Mouse (Mus musculus) intestine, postnatal 0 days (tissue): ENCODE measurements around the gene Elovl5. TPM values are rescaled to one million over a fixed set of nuclear protein-coding genes. Genes with fewer than 3 reads are reported as not detected.
"Not testable (repeated sequence)": the region's sequence is repeated elsewhere in the genome, so short reads cannot be mapped to it uniquely, and the experiment has no call there.

Experiments
- ATAC-seq: fragments of 200-750 bp; cut with Nextera tagmentation; 2 replicates; pipeline ENCODE4 v1.8.0; 2017; ENCODE audit warnings: mild to moderate bottlenecking, moderate TSS enrichment, moderate library complexity
- H3K27ac ChIP-seq: fragments of 300-500 bp; sonication (generic); 2 replicates; pipeline ENCODE4 v1.5.1; 2014; ENCODE audit warnings: mild to moderate bottlenecking, low read depth, low read length, moderate library complexity
- H3K27me3 ChIP-seq: fragments of 300-500 bp; sonication (generic); replicated peaks from 2 replicates; pipeline ENCODE4 v1.6.1; 2014; ENCODE audit warnings: low read length, mixed read lengths; ENCODE audit not compliant: control insufficient read depth, insufficient read depth
- H3K36me3 ChIP-seq: fragments of 300-500 bp; sonication (generic); 2 replicates; pipeline ENCODE4 v1.6.1; 2014; ENCODE audit warnings: mild to moderate bottlenecking, moderate library complexity; ENCODE audit not compliant: control insufficient read depth, insufficient read depth
- H3K4me1 ChIP-seq: fragments of 300-500 bp; sonication (generic); replicated peaks from 2 replicates; pipeline ENCODE4 v1.6.1; 2014; ENCODE audit warnings: antibody characterized with exemption, low read length, mixed read lengths; ENCODE audit not compliant: control insufficient read depth, insufficient read depth
- H3K4me2 ChIP-seq: fragments of 300-500 bp; sonication (generic); replicated peaks from 2 replicates; pipeline ENCODE4 v1.6.1; 2014; ENCODE audit warnings: low read depth, mild to moderate bottlenecking, moderate library complexity
- H3K4me3 ChIP-seq: fragments of 300-500 bp; sonication (generic); 2 replicates; pipeline ENCODE4 v1.5.1; 2014; ENCODE audit warnings: low read depth, low read length
- H3K9ac ChIP-seq: fragments of 300-500 bp; sonication (generic); 2 replicates; pipeline ENCODE4 v1.6.1; 2014; ENCODE audit warnings: mild to moderate bottlenecking, low read depth, low read length
- H3K9me3 ChIP-seq: fragments of 300-500 bp; sonication (generic); 2 replicates; pipeline ENCODE4 v1.6.1; 2016; ENCODE audit warnings: mixed run types; ENCODE audit not compliant: control insufficient read depth
- CTCF ChIP-seq: sonication (generic); IDR thresholded peaks from 2 replicates; pipeline ENCODE4 v1.5.1; 2016; ENCODE audit warnings: low read depth, mild to moderate bottlenecking, control low read depth, antibody characterized with exemption, moderate library complexity
- WGBS: fragments of 180-500 bp; shearing (Covaris S2); extraction: QIAGEN DNeasy Blood & Tissue Kit; methylation state at CpG from one replicate; pipeline ENCODE4 v1.1.7; 2014; 5-methylcytosine and 5-hydroxymethylcytosine counted together
- polyA plus RNA-seq: library from polyadenylated mRNA; unstranded; fragments of >200 nt; fragmentation: Nextera tagmentation; extraction: Ambion mirVana; gene quantifications from 2 replicates; pipeline ENCODE4 v1.2.1, GENCODE M21; 2015

Gene Elovl5
- polyA plus RNA-seq, 1 experiment from 2014 or later = 32.5 TPM

DNA sequence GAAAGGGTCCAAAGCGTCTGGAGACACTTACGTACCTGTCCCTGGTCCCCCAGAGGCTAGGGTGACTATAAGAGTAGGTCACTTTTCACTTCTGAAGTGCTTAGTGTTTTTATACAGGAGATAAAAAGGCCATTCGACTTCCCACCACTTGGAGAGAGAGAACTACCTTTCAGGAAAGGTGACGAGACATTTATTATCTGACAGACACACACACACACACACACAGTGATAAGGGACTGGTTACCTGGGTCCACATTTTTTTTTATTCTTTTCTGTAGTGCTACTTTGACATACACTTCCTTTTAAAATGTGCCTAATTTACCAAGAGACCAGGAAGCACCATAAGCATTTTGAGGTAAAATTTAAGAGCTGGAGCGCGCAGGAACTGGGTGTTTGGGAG is 66.4 kb downstream of the Elovl5 start:
- Histone ChIP-seq H3K27ac (no peak overlapping the region), H3K9me3 (no peaks in the 10 kb centered on the region), H3K4me3 (no peak overlapping the region), H3K36me3 (peaks cover 44% of the 10 kb centered on the region), H3K4me1 (no peaks in the 10 kb centered on the region), H3K4me2 (no peak overlapping the region), H3K27me3 (no peaks in the 10 kb centered on the region), H3K9ac (no peak overlapping the region)
- TF ChIP-seq CTCF = no peak
- WGBS = 80% methylated on average over 6 of the region's 6 CpGs
- no peak for ATAC-seq

GRCm38 (mm10) chr9:77986153-77986795 is 69.1 kb downstream of the Elovl5 start:
- no peak for TF ChIP-seq CTCF
- no peaks in the 10 kb centered on the region for H3K9me3 ChIP-seq
- H3K4me3 ChIP-seq = no peak overlapping the region
- H3K9ac ChIP-seq = no peak overlapping the region
- 86% methylated on average over 8 of the region's 8 CpGs for WGBS
- no peak for ATAC-seq
- H3K27ac ChIP-seq = no peak overlapping the region
- no peaks in the 10 kb centered on the region for H3K27me3 ChIP-seq
- no peak overlapping the region for H3K4me2 ChIP-seq
- H3K4me1 ChIP-seq = no peaks in the 10 kb centered on the region
- peaks cover 28% of the 10 kb centered on the region for H3K36me3 ChIP-seq

- 52% methylated on average over 8 of the region's 8 CpGs for WGBS
- Histone ChIP-seq H3K4me1 (no peaks in the 10 kb centered on the region), H3K9me3 (no peaks in the 10 kb centered on the region), H3K27ac (no peak overlapping the region), H3K4me3 (no peak overlapping the region), H3K4me2 (no peak overlapping the region), H3K9ac (no peak overlapping the region), H3K36me3 (peaks cover 4% of the 10 kb centered on the region; the same call in 1 of the 2 replicates), H3K27me3 (no peaks in the 10 kb centered on the region)
- ATAC-seq = no peak
- no peak for TF ChIP-seq CTCF
These were observed 72.5 kb downstream of the Elovl5 start for GRCm38 (mm10) chr9:77989626-77990025.

GRCm38 (mm10) chr9:77990278-77990677 is 73.1 kb downstream of the Elovl5 start:
- Histone ChIP-seq H3K27ac (no peak overlapping the region), H3K4me1 (no peaks in the 10 kb centered on the region), H3K9me3 (no peaks in the 10 kb centered on the region), H3K4me3 (no peak overlapping the region), H3K9ac (no peak overlapping the region), H3K27me3 (no peaks in the 10 kb centered on the region), H3K36me3 (no peaks in the 10 kb centered on the region; the same call in 1 of the 2 replicates), H3K4me2 (no peak overlapping the region)
- WGBS = 78% methylated on average over 8 of the region's 8 CpGs
- ATAC-seq = no peak
- TF ChIP-seq CTCF = no peak

DNA sequence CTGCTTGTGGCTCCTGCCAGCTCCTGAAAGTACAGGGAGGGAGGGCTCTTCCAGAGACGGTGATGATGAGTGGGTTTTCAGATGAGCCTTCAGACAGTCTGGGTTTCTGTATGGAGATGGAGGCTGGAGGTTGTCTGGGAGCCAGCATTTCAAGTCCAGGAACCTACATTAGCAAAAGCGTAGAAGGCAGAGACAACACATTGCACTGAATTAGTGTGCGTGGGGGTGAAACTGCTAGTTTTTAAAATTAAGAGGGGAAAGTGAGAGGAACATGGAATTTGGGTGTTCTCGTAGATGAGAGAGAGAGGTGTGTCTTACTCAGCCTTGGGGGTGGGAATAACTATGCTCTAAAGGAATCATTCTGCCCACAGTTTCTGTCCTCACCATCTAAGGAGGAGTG is 74.5 kb downstream of the Elovl5 start:
- no peak overlapping the region for H3K27ac ChIP-seq
- whole genome bisulfite sequencing = 92% methylated on average over 4 of the region's 4 CpGs
- H3K27me3 ChIP-seq = no peaks in the 10 kb centered on the region
- H3K9me3 ChIP-seq = no peaks in the 10 kb centered on the region
- H3K4me3 ChIP-seq = no peak overlapping the region
- no peak overlapping the region for H3K9ac ChIP-seq
- no peak for ATAC-seq
- no peaks in the 10 kb centered on the region for H3K36me3 ChIP-seq
- H3K4me1 ChIP-seq = no peaks in the 10 kb centered on the region
- H3K4me2 ChIP-seq = no peak overlapping the region
- no peak for TF ChIP-seq CTCF

GRCm38 (mm10) chr9:77992276-77992675 is 75.1 kb downstream of the Elovl5 start:
- Histone ChIP-seq H3K9me3 (no peaks in the 10 kb centered on the region), H3K36me3 (no peaks in the 10 kb centered on the region), H3K27ac (no peak overlapping the region), H3K4me3 (no peak overlapping the region), H3K27me3 (no peaks in the 10 kb centered on the region), H3K4me2 (no peak overlapping the region), H3K9ac (no peak overlapping the region), H3K4me1 (no peaks in the 10 kb centered on the region)
- TF ChIP-seq CTCF = no peak
- no peak for ATAC-seq
- 87% methylated on average over 6 of the region's 6 CpGs for WGBS

DNA sequence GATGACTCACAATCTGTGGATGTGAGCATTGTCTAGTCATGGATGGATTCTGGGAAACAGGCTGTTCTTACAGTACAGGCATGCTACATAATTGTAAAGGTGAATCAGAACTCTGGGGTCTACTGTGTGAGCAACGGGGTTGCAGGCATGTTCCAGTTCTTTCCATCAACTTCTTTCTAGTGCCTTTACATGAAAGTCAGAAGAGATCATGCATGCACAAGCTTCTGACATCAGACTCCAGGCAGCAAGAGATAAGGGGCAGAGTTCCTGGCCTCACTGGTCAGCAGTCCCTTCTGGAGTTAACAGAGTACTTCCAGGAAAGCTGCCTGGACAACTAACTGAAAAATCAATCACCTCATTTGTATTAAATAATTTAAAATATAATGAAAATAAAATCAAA is 75.9 kb downstream of the Elovl5 start:
- WGBS = 82% methylated on average over 1 of the region's 1 CpGs
- Histone ChIP-seq H3K4me1 (no peaks in the 10 kb centered on the region), H3K36me3 (no peaks in the 10 kb centered on the region), H3K27me3 (no peaks in the 10 kb centered on the region), H3K9me3 (no peaks in the 10 kb centered on the region), H3K9ac (no peak overlapping the region), H3K4me2 (no peak overlapping the region), H3K4me3 (no peak overlapping the region), H3K27ac (no peak overlapping the region)
- no peak for TF ChIP-seq CTCF
- no peak for ATAC-seq

DNA sequence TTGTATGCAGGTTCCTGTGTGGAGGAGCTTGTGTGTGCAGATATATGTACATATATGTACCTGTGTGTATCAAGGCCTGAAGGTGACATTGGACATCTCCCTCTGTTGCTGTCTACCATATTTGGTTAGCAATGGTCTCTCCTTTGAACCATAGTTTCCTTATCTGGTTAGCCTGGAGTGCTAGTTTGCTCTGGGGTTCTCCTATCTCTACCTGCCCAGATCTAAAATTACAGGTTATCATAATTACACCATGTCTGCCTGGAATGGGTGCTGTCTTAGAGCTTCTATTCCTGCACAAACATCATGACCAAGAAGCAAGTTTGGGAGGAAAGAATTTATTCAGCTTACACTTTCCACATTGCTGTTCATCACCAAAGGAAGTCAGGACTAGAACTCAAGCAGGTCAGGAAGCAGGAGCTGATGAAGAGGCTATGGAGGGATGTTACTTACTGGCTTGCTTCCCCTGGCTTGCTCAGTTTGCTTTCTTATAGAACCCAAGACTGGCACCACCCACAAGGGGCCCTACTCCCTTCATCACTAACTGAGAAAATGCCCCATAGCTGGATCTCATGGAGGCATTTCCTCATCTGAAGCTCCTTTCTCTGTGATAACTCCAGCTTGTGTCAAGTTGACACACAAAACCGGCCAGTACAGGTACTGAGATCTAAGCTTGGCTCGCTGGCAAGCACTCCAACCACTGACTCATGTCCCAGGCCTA is 76.5 kb downstream of the Elovl5 start:
- H3K9ac ChIP-seq, H3K27me3 ChIP-seq, H3K4me3 ChIP-seq, H3K4me1 ChIP-seq, ATAC-seq, H3K36me3 ChIP-seq, H3K27ac ChIP-seq, H3K9me3 ChIP-seq, H3K4me2 ChIP-seq: not testable (repeated sequence)
- 89% methylated on average over 2 of the region's 2 CpGs for WGBS
